In the genomic region with DNA sequence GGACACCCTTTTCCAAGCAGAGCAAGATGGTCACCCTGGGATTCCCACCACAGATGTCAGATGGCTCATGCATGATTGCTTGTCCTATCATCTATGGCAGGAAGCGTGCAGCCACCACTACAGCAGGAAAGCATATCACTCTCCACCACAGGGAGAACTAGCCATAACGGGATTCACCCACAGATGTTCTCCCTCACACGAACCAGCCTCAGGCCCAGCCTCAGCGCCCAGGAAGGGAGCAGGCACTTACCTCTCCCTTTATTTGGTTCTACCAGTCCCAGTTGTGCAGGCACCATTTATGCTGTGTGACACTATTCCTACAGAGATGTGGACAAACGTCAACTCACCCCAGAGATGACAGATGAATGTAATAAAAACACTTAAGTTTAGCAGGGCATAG, we compare ENCODE assay signal across 24 mouse cellular contexts. TPM values are rescaled to one million over a fixed set of nuclear protein-coding genes. Genes with fewer than 3 reads are reported as not detected.
DNase-seq lines count a peak whose midpoint lies in the region; ATAC-seq and TF ChIP-seq lines count a peak whose summit lies in the region.
"Had no signal": no experiment of that assay in that cellular context is flagged by ENCODE, and none has a peak within 500 bp of the region (broad histone marks: within the 10 kb centered on the region; RNA-seq: fewer than 3 reads in every experiment).

No protein-coding gene starts in this region.

- no peak for TF ChIP-seq RAD21 in MEL (IDR thresholded peaks at IDR 0.05; ENCODE audit: low read depth, low read length)

- peak; percentile 1 for DNase-seq in layer of hippocampus, adult 9-11 months
- no peak for DNase-seq in layer of hippocampus, adult 9-10 months (ENCODE audit: low spot score)
- DNase-seq in testis, postnatal 10 days (ENCODE audit: low spot score): peak; percentile 29
- DNase-seq in testis, postnatal 14 days (ENCODE audit: low spot score): no peak
- DNase-seq in MEL (ENCODE audit: low read depth, low spot score): peak; percentile 27
- no peak for DNase-seq in liver, postnatal 0 days
- no peak for DNase-seq in heart, postnatal 4 days
- DNase-seq in embryo, embryonic 9.5 days (ENCODE audit: extremely low spot score): no peak
- DNase-seq: adrenal gland, postnatal 25 days; cerebellum, adult 11-12 months; cerebellum, postnatal 14 days; embryo, embryonic 11 days; gastrocnemius, adult 2 months; heart, postnatal 36 days; kidney, postnatal 14 days; lung, postnatal 14 days had no signal

- no peak for TF ChIP-seq CTCF in MEL (IDR thresholded peaks at IDR 0.05 in 2 of 3, conservative IDR thresholded peaks at IDR 0.05 in 1 of 3; ENCODE audit: control insufficient read depth in 1 of 3, insufficient read depth in 1 of 3, low read depth in 2 of 3, low read length in 3 of 3, poor library complexity in 1 of 3, severe bottlenecking in 1 of 3)
- TF ChIP-seq CTCF in liver, postnatal 0 days (IDR thresholded peaks at IDR 0.05; ENCODE audit: low read depth): no peak

- no peak for TF ChIP-seq POLR2A in MEL (IDR thresholded peaks at IDR 0.05; ENCODE audit: control insufficient read depth in 1 of 2, insufficient read depth in 1 of 2, low read depth in 1 of 2, low read length in 2 of 2, poor library complexity in 1 of 2)

- no peaks in the 10 kb centered on the region for H3K27me3 ChIP-seq in MEL (ENCODE audit: control insufficient read depth in 1 of 2, insufficient read depth in 2 of 2, low read length in 2 of 2)
- H3K27me3 ChIP-seq in liver, postnatal 0 days (ENCODE audit: insufficient read depth, low read length): no peaks in the 10 kb centered on the region
- H3K27me3 ChIP-seq: embryonic facial prominence, embryonic 15.5 days; heart, embryonic 13.5 days; hindbrain, embryonic 15.5 days; midbrain, embryonic 12.5 days; neural tube, embryonic 12.5 days had no signal

- no peak overlapping the region for H3K27ac ChIP-seq in MEL (ENCODE audit: control insufficient read depth, low read depth, low read length)
- no peak overlapping the region for H3K27ac ChIP-seq in liver, postnatal 0 days (ENCODE audit: low read depth)
- H3K27ac ChIP-seq: gastrocnemius, adult 2 months; heart, embryonic 13.5 days; hindbrain, embryonic 15.5 days; layer of hippocampus, adult 2 months; midbrain, embryonic 12.5 days; neural tube, embryonic 12.5 days had no signal

- H3K36me3 ChIP-seq in MEL (ENCODE audit: control insufficient read depth in 1 of 2, insufficient read depth in 2 of 2, low read length in 2 of 2): peaks cover 0 to 14% of the 10 kb centered on the region in 2 experiments; a peak in 2 of 4 replicates
- peaks cover 7% of the 10 kb centered on the region for H3K36me3 ChIP-seq in liver, postnatal 0 days (replicated peaks; ENCODE audit: insufficient read depth, low read length)

- H3K4me1 ChIP-seq in MEL (ENCODE audit: control insufficient read depth in 1 of 2, insufficient read depth in 2 of 2, low read length in 2 of 2): peaks cover 4 to 15% of the 10 kb centered on the region in 2 experiments
- H3K4me1 ChIP-seq in liver, postnatal 0 days (ENCODE audit: insufficient read depth): peaks cover 24% of the 10 kb centered on the region

- H3K4me2 ChIP-seq in liver, postnatal 0 days (ENCODE audit: low read depth, low read length): no peak overlapping the region
- H3K4me2 ChIP-seq: embryonic facial prominence, embryonic 15.5 days; hindbrain, embryonic 15.5 days; midbrain, embryonic 12.5 days; neural tube, embryonic 12.5 days had no signal

- H3K4me3 ChIP-seq in MEL (ENCODE audit: control insufficient read depth in 1 of 2, insufficient read depth in 1 of 2, low read depth in 2 of 2, low read length in 2 of 2): 0 out of 4 replicates have a peak overlapping the region, but pooled peaks of 1 of the 2 experiments have one; percentile 67
- H3K4me3 ChIP-seq in liver, postnatal 0 days (ENCODE audit: low read depth, low read length): no peak overlapping the region
- H3K4me3 ChIP-seq: gastrocnemius, adult 2 months; hindbrain, embryonic 15.5 days; layer of hippocampus, adult 2 months; midbrain, embryonic 12.5 days; neural tube, embryonic 12.5 days had no signal

- WGBS in liver, postnatal 0 days (ENCODE audit: insufficient replicate concordance): 55% methylated on average over 5 of the region's 5 CpGs

- peak; percentile 7; the same call in 1 of the 2 replicates for ATAC-seq in liver, postnatal 0 days

- H3K9me3 ChIP-seq in MEL (replicated peaks; ENCODE audit: insufficient read depth, low read length): no peaks in the 10 kb centered on the region
- no peaks in the 10 kb centered on the region for H3K9me3 ChIP-seq in liver, postnatal 0 days (ENCODE audit: low read length)
- H3K9me3 ChIP-seq: embryonic facial prominence, embryonic 15.5 days; heart, embryonic 13.5 days; hindbrain, embryonic 15.5 days; midbrain, embryonic 12.5 days; neural tube, embryonic 12.5 days had no signal

- peak overlapping the region; percentile 93; the same call in 1 of the 2 replicates for H3K9ac ChIP-seq in MEL (ENCODE audit: control insufficient read depth, low read depth, low read length, poor library complexity, severe bottlenecking)
- no peak overlapping the region for H3K9ac ChIP-seq in liver, postnatal 0 days (replicated peaks)
- H3K9ac ChIP-seq: embryonic facial prominence, embryonic 15.5 days; hindbrain, embryonic 15.5 days; midbrain, embryonic 12.5 days; neural tube, embryonic 12.5 days had no signal

- H3K79me2 ChIP-seq in MEL (ENCODE audit: control insufficient read depth, insufficient read depth, low read length, poor library complexity): peaks cover 30% of the 10 kb centered on the region

- TF ChIP-seq EP300 in MEL (IDR thresholded peaks at IDR 0.05; ENCODE audit: low read depth in 1 of 2, low read length in 2 of 2): no peak
- TF ChIP-seq EP300 in liver, postnatal 0 days (IDR thresholded peaks at IDR 0.05; ENCODE audit: low read depth): no peak

TF ChIP-seq in MEL, 35 proteins besides CTCF, POLR2A, EP300 and RAD21:
- TF ChIP-seq E2F4 (IDR thresholded peaks at IDR 0.05; ENCODE audit: borderline replicate concordance, low read depth, low read length) (no peak), TAL1 (IDR thresholded peaks at IDR 0.05; ENCODE audit: low read length) (peak; percentile 43), SMC3 (IDR thresholded peaks at IDR 0.05; ENCODE audit: low read depth, low read length) (no peak)

RNA-seq across cellular contexts. Expression of gene Atp13a1, which starts 1.9 kb away (rescaled TPM):
- 50.9 and 52.4 TPM in 2 replicates for total RNA-seq in MEL (2012; rRNA removed)
- 10 to 100 TPM in 1 of 2 experiments, not detected in 1; 83.7 TPM for polyA plus RNA-seq in MEL (2012; ENCODE audit: insufficient read depth in 1 of 2, insufficient read length in 2 of 2, low read depth in 1 of 2, low replicate concordance in 2 of 2, missing spikeins in 1 of 2)
- polyA plus RNA-seq in liver, postnatal 0 days (2015; fragmentation: Nextera tagmentation; extraction: Ambion mirVana): 12.9 and 13.8 TPM in 2 replicates
- 10 to 100 TPM; 22.3 to 22.5 TPM for total RNA-seq in heart, postnatal 4 days (2021)

RNA-seq across cellular contexts. Expression of gene Zfp866, which starts 1.9 kb away (rescaled TPM):
- total RNA-seq in MEL (2012; rRNA removed): 10.5 and 12.3 TPM in 2 replicates
- polyA plus RNA-seq in MEL (2012; ENCODE audit: insufficient read depth in 1 of 2, insufficient read length in 2 of 2, low read depth in 1 of 2, low replicate concordance in 2 of 2, missing spikeins in 1 of 2): 10 to 100 TPM in 1 of 2 experiments, not detected in 1; 11.7 TPM
- 3.6 and 4.6 TPM in 2 replicates for polyA plus RNA-seq in liver, postnatal 0 days (2015; fragmentation: Nextera tagmentation; extraction: Ambion mirVana)
- 10 to 100 TPM; 19.1 to 19.9 TPM for total RNA-seq in heart, postnatal 4 days (2021)

RNA-seq across cellular contexts. Expression of gene Gm20422, which starts 14.4 kb away (rescaled TPM):
- 0.46 TPM in 1 of 2 replicates, not detected in the other for total RNA-seq in MEL (2012; rRNA removed)
- not detected for polyA plus RNA-seq in MEL (2012; ENCODE audit: insufficient read depth in 1 of 2, insufficient read length in 2 of 2, low read depth in 1 of 2, low replicate concordance in 2 of 2, missing spikeins in 1 of 2)
- polyA plus RNA-seq in liver, postnatal 0 days (2015; fragmentation: Nextera tagmentation; extraction: Ambion mirVana): 0.18 and 0.86 TPM in 2 replicates
- 1 to 10 TPM; 1.8 to 1.9 TPM for total RNA-seq in heart, postnatal 4 days (2021)
- total RNA-seq: liver, adult 2 months had no signal
- polyA plus RNA-seq: embryonic facial prominence, embryonic 15.5 days; hindbrain, embryonic 15.5 days; liver, adult 2 months; testis, adult 2 months had no signal

RNA-seq across cellular contexts. Expression of gene Gmip, which starts 19.4 kb away (rescaled TPM):
- 21.8 and 26.0 TPM in 2 replicates for total RNA-seq in MEL (2012; rRNA removed)
- polyA plus RNA-seq in MEL (2012; ENCODE audit: insufficient read depth in 1 of 2, insufficient read length in 2 of 2, low read depth in 1 of 2, low replicate concordance in 2 of 2, missing spikeins in 1 of 2): 10 to 100 TPM in 1 of 2 experiments, not detected in 1; 52.4 TPM
- 6.2 and 7.4 TPM in 2 replicates for polyA plus RNA-seq in liver, postnatal 0 days (2015; fragmentation: Nextera tagmentation; extraction: Ambion mirVana)
- total RNA-seq in heart, postnatal 4 days (2021): 1 to 10 TPM; 6.1 to 8.1 TPM

RNA-seq across cellular contexts. Expression of gene Lpar2, which starts 33.1 kb away (rescaled TPM):
- 0.77 and 0.85 TPM in 2 replicates for total RNA-seq in MEL (2012; rRNA removed)
- polyA plus RNA-seq in MEL (2012; ENCODE audit: insufficient read depth in 1 of 2, insufficient read length in 2 of 2, low read depth in 1 of 2, low replicate concordance in 2 of 2, missing spikeins in 1 of 2): 1 to 10 TPM in 1 of 2 experiments, not detected in 1; 2.8 TPM
- polyA plus RNA-seq in liver, postnatal 0 days (2015; fragmentation: Nextera tagmentation; extraction: Ambion mirVana): 0.04 and 0.05 TPM in 2 replicates
- total RNA-seq in heart, postnatal 4 days (2021): 1 to 10 TPM in 1 of 2 experiments, under 1 TPM in 1; 0.91 to 1.1 TPM

Comparison
In these comparisons a context has a peak if more than half of its experiments do, and no peak if none do; other contexts are left out.
1. DNase-seq: peak in layer of hippocampus, adult 9-11 months (single experiment), testis, postnatal 10 days (single experiment) and MEL (single experiment); none in layer of hippocampus, adult 9-10 months (single experiment), testis, postnatal 14 days (single experiment), liver, postnatal 0 days (single experiment), heart, postnatal 4 days (single experiment) and embryo, embryonic 9.5 days (single experiment).